Mouse (Mus musculus) heart, postnatal 36 days (tissue): ENCODE data around the gene Tmem108. TPM values are rescaled to one million over a fixed set of nuclear protein-coding genes. Genes with fewer than 3 reads are reported as not detected.
A peak's percentile ranks its signal among the peaks of the same experiment; 100 is the strongest.

Experiments used
- DNase-seq, 2 experiments: peaks; one replicate each; pipeline ENCODE4 v3.0.0; 2021 to 2022
- intact Hi-C: fragments of 180-260 bp; cut with DNase I; formaldehyde crosslinking; loops from one replicate; pipeline ENCODE4 v1.15.1; 2025
- total RNA-seq, 2 experiments: library from RNA; stranded (reverse); gene quantifications; 2 replicates each; pipeline ENCODE4 v1.2.3; 2021

Tmem108 gene
- 1 to 10 TPM; 3.7 to 5.7 TPM for total RNA-seq

DNA sequence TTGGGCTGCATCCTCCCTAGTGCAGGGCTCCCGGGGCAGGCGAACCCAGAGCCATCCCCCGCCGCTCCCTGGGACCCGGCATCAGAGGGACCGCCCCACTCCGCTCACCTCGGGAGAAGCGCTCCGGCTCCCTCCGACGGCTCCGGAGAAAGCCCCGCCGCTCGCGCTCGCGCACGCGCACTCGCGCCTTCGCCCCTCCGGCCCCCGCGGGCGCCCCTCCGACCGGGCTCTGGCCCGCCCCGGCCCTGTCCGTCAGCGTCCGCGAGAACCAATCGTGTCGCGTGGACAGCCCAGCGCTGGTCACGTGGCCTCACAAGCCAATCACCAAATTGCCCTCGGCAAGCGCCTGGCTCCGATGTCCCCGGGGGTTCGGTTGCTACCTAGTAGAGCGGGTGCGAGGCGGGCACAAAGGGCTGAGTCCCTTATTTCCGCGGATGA, at the start of gene Tmem108:
Gene Tmem108 (minus strand): TSS at position 191 of the 438 bp plus-strand sequence.
- intact Hi-C loops = loop anchor here (1.0 kb wide), 1 partner anchor 235 kb away; no protein-coding TSS in a partner anchor
- DNase-seq = peak; percentile 77 to 79

DNA sequence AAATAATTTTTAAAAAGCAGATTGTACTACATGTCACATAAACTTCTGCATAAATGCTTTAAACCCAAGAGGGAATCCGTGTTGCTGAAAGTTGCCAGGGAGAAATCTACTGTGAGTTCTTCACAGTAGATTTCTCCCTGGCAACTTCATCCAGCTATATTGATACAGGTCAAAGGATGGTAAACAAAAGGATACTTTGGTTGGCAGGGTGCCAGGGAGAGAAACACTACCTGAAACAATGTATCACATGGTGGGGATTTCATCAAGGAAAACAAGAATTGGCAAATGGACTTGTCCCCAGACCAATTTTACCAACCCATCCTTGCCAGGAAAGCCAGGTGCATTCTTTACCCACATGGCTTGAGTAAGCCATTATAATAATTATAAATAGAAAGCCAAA, 27.4 kb upstream of the Tmem108 start:
- intact Hi-C loops = no loop called here
- no peak for DNase-seq

DNA sequence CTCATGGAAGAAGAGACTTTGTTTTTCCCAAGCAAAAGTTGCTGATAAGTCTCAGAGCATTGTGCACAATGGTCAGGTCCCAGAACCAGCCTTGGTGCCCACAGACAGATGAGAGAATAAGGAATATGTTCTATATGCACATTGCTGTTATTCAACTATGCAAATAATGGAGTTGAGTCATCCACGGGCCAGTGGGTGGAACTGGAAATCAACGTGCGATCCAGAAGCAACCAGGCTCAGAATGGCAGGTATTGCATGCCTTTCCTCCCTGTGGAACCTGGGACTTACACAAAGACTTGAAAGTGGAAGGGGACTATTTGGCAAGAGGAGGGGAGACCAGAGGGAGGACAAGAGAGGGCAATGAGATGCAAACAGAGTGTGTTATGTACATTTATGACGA, 22.5 kb upstream of the Tmem108 start:
- intact Hi-C loops = no loop called here
- DNase-seq = no peak

DNA sequence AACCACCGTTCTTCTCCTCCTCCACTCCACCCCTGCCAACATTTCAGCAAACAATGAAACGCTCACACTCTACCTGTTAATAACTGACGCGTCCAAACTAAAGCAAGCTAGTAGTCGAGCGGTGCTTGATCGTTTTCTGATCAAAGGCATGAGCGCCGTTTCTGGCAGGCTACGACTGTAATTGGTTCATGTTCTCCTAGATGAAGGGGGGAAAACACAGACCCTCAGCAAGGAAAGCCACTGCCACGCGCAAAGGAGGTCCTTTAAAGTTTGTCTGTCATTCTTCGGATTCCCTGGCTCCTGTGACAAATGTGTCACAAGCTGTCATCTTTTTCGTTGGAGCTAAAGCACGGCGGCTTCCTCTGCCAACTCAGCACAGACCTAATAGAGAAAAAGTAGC, 21.6 kb upstream of the Tmem108 start:
- intact Hi-C loops = no loop called here
- no peak for DNase-seq

DNA sequence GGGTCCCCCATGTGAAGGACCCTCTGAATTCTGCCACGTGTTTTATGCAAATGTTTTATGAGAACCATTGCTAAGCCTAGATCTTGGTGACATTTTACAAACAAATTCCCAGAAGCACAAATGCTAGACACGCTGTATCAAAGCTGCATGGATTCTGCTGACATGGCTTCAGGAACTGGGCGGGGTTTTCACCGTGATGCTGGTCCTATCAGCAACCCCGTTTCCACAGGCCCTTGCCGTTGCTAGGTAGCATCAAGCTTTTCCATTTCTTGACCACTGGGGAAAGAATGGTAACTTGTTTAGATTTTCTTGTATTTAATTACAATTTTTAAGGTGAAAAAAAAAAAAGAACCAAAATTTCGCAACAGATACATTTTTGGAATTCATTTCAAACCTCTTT, 20.7 kb upstream of the Tmem108 start:
- intact Hi-C loops = no loop called here
- DNase-seq = no peak

DNA sequence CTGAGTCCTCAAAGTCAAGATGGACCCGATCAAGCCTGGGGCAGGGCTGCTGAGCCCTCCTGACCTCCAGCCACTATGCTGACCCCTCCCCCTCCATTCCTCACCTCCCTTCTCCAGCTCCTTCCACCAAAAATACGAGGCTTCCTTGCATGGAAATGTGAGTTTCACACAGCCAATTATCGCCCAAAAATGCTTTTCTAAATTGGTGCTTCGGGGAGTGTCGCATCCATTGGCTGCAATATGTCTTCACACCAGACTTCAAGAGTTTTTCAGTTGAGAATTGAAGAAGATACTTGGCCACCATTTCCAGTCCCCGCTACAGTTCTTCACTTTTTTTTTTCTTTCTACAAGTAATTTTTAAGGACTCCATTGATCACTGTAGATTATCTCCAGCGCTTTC, 19.8 kb upstream of the Tmem108 start:
- intact Hi-C loops = no loop called here
- DNase-seq = no peak

DNA sequence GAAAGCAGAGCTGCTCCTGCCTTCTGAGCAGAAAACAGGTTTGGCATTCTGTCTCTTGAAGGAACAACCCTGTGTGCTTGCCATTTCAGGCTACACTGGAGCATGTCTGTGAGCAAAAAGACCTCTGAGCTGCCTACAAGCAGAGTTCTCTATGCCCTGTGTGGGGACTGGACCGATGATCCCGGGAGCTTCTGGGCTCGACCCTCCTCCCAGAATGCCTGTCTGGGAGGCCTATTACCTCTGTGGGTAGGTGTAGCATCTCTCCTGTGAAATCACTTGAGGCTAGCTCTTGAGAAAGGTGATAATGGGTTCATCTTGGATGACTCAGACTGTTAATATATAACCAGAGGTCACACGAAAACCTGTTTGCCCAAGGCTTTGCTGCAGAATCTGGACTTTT, 19.0 kb upstream of the Tmem108 start:
- intact Hi-C loops = no loop called here
- DNase-seq = no peak

DNA sequence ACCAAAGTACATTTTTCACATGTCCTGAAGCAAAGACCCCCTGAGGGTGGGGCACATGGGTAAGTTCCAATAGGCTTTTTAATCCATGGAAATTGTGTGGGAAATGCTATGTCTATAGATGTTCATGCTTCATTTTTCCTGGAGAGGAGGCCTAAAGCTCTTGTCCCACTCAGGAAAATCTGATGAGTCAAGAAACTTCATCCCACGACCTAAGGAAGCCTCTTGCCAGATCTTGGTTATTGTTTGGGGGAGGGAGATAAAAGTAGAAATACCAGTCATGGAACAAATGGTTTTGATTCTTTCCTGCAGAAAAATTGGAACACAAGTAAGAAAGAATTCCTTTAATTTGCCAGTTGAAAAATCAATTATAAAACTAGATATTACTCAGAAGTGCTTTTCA, 16.5 kb upstream of the Tmem108 start:
- intact Hi-C loops = no loop called here

DNA sequence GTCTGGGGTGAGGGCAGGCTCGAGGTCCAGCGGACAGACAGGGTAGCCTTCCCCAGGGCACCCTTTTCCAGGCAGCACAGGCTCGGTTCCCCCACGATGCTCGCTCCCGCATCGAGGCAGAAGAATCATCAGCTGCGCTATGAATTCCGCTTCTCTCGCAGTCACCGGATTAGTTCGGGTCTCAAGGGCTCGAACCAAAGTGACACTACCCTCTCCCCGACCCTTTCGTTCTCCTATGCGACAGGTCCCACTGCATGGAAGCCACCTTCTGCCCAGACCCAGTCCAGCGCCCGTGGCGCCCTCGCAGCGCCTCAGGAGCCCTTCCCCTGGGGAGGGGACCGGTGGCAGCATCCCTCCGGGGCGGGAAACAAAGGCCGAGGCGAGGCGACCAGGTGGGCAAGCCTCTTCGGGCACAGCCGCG, 476 bp downstream of the Tmem108 start:
- DNase-seq = no peak
- intact Hi-C loops = no loop called here

More for the DNA sequence above, 16.5 kb upstream of the Tmem108 start:
- no peak for DNase-seq

DNA sequence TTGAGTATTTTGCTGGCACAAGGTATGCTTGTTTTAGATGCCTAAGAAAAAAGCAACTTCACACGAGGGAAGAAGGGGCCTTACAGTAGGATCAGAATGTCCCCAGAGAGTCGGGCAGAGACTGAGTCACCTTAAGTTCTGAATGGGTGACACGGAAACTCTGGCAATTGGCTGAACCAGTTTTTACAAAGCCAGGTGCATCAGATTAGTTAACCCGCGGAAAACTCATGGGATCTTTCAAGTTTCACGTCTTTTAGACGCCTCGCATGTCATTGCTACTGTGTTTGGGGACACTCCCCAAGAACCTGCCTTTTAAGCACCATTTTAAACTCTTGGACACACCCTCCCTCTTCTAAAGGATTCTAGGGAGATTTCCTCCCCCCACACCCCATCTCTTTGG, 1.3 kb downstream of the Tmem108 start:
- no peak for DNase-seq
- intact Hi-C loops = no loop called here

DNA sequence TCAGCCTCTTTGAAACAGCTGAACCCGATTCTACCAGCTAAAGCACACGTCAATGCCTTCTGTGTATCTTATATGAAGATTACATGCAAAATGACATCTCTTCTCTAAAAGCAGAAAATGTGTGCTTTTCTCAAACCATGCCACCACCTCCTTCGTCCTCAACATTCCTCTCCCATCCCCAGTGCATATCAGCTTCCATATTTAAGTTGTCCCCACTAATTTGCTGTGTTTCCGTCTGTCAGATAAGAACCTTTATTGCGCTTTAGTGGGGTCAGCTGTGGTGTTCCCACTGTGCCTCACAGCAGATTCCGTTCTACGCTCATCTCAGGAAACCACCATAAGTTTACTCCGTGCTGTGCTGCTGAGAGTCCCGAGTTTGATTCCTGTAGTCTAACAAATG, 1.8 kb downstream of the Tmem108 start:
- no peak for DNase-seq
- intact Hi-C loops = loop anchor here (1.0 kb wide), 2 partner anchors 136 to 266 kb away; no protein-coding TSS in a partner anchor

DNA sequence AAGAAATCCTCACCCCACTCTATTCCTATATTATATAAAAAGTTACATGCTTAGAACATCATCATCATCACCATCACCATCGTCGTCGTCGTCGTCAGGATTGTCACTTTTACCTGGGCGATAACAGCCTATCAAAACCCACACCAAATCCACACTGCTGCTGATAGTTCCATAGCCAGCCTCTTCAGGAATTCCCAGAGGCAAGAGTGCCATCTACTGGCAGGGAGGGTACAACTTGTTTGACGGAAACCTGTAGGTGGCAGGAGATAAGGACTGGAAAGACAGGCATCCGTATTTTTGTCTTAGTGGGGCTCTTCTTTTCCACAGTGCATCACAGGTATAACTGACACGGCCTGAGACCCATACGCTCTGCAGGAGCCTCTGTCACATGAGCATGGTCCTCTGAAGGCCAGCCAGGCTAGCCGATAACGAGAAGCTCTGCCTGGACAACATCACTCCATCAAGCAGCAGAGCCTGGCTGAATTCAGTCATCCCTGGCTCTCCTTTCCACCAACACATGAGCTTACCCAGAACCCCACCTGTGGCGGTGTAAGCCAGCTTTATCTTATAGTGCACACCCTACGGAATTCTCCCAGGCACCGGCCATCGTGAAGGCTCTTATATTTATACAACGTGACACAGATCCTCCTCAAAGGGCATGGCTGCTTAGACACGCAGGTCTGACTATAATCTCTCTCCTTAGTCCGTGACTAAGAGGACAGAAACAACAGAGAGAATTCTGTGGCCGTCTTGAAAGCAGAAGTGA, 2.5 kb downstream of the Tmem108 start:
- DNase-seq = peak; percentile 75 to 78
- intact Hi-C loops = loop anchor here (1.0 kb wide), 2 partner anchors 135 to 265 kb away; no protein-coding TSS in a partner anchor

DNA sequence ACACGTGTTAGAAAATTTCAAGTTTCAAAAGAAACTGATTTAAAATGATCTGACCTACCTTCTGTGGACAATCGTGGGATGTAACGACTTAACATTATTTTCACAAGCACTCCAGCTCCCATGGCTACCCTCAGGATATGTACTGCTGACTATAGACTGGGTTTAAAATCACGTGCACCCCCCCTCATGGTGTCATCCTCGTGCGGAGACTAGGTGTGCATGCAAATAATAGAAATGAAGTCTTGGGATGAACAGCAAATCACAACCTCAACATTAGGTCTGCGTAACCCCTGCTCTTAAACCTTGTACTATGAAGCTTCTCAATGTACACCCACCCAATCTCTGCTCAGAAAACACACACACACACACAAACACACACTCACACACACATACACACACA, 3.4 kb downstream of the Tmem108 start:
- no peak for DNase-seq
- intact Hi-C loops = no loop called here

DNA sequence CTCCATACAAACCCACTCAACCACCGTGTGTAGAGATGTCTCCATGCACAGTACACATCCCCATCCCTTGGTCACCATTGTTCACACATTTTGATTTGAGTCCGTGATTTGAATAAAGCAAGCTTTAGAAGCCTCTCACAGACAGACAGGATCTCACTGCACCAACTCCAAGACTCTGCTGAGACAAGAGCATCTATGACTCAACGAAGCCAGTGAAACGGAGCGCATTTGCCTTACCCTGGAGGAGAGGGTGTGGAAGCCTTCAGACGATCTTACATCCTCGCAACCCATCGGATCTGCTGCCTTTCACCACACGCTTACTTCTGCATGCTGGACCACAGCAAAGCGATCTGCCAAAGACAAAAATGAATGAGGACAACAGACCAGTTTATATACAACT, 9.0 kb downstream of the Tmem108 start:
- DNase-seq = no peak
- intact Hi-C loops = no loop called here

DNA sequence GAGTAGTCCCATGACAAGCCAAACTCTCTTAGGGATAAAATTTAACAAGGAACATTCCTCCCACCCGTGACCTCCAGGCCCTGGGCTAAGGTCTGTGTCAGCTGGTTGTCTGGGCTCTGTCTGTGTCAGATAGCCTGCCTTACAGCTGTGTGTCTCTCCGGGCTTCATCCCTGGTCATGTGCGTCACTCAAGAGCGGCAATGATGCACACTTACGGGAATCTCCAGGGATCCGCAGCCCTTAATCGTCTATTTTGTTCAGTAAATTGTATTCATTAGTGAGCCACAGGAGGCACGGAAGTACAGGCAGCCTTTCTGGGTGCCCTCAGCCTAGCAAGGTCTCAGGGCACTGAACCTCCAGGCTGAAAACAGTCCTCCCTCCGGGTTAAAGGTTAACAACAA, 10.1 kb downstream of the Tmem108 start:
- intact Hi-C loops = no loop called here
- no peak for DNase-seq

DNA sequence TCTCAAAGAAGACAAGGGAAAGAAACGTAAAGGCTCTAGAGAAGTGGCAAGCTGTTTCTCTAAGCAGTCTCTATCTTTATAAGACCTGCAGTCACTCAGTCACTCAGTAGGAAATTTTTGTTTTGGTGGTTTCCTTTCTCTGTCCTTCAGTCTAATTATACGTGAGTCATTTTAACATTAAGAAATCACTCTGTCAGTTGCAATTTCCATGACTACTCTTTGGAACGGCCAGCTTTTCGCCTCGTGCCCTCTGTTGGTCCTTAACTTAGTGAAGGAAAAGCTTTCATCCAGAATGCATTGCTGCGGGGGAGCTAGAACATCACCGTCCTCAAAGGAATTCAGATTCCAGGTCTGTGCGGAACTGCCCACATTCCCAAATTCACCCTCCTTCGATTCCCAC, 11.1 kb downstream of the Tmem108 start:
- no peak for DNase-seq
- intact Hi-C loops = no loop called here

DNA sequence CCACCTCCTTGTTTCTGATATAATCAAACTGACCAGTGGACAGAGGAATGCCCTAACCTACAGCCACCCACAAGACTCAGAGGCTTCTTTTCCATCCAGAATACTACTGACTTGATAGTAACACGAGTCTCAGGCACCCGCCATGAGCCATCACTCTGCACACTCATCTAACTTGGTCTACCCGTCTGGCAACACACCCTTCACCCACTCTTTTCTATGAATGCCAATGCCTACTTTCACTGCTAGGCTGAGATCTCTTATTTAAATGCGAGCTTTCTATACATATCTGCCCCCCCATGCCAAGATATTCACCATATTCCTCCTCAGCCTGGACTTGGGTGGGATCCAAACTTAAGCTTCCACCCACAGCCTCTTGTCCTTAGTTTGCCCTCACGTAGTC, 15.0 kb downstream of the Tmem108 start:
- intact Hi-C loops = no loop called here
- DNase-seq = no peak

DNA sequence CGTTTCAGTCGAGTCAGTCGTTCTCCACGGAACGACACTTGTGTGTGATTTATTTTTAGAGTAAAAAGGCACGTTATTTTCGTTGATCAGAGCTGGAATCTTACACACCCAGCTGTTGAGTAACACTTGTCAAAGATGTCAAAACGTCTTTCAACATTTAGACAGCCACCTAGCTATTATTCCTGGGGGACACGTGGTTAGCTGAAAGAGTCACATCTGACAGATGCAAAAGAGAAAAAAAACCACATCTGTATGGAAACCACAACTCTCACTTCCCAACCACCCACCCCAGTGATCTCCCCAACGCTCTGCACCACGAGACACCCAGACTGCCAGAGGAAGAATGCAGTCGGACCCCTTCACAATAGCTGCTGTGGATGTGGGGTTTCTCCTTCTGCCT, 21.5 kb downstream of the Tmem108 start:
- no peak for DNase-seq
- intact Hi-C loops = no loop called here

DNA sequence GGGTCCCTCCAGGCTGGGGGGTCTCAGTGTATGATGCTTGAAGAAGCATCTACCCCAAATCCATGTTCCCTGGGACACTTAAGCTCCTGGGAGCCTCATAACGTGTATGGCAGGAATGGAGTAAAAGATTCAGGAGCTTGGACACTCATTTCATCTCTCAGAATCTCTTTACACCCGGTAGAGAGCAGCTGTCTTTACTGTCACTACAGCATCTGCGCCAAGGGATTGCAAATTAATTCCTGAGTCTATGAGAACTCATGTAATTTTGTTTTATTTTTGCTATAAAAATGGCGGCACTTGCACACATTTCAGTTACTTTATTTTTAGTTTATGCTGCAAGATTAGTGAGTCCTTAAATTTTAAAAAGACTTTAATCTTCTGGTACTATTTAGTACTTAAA, 22.6 kb downstream of the Tmem108 start:
- intact Hi-C loops = no loop called here
- DNase-seq = no peak

DNA sequence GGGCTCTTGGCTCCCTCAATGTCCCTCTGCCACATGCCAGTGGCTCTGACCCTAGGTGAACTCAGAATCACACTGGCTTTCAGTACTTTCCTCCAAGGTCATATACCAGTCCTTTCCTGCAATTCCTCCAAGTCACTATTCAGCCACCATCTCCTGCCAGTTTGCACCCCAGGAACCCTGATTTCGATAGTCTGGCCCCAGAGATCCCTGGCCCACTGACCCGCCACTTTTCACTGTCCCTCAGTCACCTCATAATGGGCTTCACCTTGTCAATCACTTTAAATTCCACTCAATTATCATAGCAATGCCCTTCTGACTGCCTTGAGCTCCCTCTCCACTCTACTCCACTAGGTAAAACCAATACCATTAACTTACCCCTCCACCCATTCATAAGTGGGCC, 31.9 kb downstream of the Tmem108 start:
- no peak for DNase-seq
- intact Hi-C loops = no loop called here

DNA sequence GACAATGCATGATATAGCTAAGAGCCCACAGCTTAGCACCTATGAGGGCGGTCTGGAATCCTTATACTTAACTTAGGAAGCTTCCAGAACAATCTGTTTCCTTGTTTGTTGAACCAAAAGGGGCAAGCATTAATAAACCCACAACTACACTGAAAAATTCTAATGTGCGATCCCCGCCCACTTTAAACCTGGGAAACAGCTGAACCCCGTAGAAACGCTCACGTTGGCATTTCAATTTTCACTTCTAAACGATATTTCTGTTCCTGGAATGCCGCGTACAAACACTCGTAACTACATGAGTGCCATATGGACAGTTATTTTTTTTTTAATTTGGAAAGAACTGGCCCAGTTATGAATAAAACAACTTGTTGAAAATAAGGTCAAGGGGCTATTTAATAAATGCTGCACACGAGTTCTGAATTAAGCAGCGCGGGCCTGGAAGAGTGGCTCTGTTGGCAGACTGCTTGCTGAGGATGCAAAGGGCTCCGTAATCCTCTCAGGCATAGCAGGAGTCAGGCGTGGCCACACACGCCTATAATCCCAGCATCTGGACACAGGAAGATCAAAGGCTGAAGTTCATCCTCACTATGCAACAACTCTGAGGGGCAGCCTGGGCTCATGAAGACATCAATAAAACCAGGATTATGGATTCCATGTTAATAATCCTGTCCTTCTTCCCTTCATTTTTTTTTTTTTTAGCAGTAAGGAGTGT, 34.7 kb downstream of the Tmem108 start:
- DNase-seq = no peak
- intact Hi-C loops = no loop called here

DNA sequence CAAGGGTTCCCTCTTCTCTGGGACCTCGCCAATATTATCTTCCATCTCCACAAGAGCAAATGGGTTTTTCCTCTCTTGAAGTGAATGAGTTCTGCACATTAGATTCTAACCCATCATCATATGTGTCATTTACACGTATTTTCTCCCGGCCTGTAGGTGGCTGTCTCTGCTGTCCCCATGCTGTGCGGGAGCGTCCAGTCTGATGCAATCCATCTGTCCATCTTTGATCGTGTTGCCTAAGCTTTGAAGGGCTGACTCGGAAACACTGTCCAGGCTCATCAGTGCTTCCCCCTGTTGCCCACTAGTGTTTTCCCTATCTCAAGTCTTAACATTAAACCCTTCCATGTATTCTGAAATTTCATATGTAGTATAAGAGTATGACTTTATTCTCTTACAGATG, 36.1 kb downstream of the Tmem108 start:
- intact Hi-C loops = no loop called here
- DNase-seq = no peak
